Mouse (Mus musculus) ES-E14 (cell line): ENCODE measurements at regions not wholly inside any gene's neighbourhood (a gene's known extent, or its start where the extent isn't known, plus 50 kb on each side); places are given as distances from the start of the nearest gene placed in this dataset.

Source experiments
- HCFC1 ChIP-seq: IDR thresholded peaks from 2 replicates; pipeline ENCODE4 v1.6.1; 2012; ENCODE audit warnings: low read length, inconsistent platforms, borderline replicate concordance; ENCODE audit not compliant: insufficient read depth
- ZC3H11A ChIP-seq: IDR thresholded peaks from 2 replicates; pipeline ENCODE4 v1.6.1; 2012; ENCODE audit warnings: low read depth, mild to moderate bottlenecking, inconsistent platforms, low read length, borderline replicate concordance

DNA sequence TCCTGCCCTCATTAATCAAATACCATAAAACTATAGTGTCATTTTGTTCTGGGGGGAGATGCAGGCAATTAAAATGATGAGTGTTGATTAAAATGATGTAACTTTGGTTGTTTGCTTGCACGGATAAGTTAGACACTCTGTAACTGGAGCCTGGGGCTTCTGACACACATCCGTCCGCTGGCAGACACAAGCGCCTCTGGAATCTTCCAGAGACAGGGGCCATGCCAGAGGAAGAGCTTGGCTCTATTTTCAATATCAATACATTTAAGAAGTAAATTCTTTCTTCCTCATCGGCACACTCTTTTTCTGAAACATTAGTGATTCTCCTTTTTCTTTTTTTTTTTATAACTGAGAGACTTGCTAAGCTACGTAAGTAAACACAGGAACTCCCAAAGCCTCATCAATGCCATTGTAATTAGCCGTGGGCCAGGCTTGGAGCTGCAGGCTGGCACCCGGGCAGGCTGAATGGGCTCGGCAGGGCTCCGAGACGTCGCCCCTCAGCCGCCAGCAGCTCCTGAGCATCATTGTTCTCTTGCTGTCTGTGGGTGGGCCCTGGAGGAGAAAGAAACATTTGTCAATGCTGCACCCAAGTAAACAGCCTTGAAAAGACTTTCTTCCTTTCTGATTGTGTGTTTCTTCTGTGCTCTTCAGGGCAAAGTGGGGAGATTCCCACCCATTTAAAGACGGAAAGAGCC lies 151.4 kb upstream of the A230072I06Rik start:
- TF ChIP-seq ZC3H11A (no peak), HCFC1 (no peak)
